7 mouse cellular contexts compared by ENCODE assay signal in the genomic region with DNA sequence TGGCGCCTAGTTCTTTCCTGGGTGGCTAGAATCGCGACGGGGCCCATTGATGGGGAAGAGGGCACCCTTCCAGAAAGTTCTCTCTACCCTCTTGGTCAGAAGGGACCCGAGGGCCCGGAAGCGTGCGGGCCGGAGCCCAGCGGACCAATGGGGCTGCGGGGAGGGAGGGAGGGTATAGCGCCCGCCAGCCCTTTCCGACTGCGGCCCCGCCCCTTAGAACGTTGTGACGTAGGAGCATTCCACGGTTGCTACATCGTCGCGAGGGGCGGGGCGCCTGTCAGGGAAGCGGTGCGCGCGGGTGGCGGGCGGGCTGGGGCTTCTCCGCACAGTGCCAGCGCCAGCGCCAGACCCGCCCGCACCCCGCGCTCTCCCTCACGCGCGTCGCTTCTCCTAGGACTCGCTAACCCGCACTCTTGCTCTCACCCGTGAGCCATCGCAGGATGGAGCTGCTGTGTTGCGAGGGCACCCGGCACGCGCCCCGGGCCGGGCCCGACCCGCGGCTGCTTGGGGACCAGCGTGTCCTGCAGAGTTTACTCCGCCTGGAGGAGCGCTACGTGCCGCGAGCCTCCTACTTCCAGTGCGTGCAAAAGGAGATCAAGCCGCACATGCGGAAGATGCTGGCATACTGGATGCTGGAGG. TPM values are rescaled to one million over a fixed set of nuclear protein-coding genes. Genes with fewer than 3 reads are reported as not detected.
DNase-seq lines count a peak whose midpoint lies in the region; ATAC-seq and TF ChIP-seq lines count a peak whose summit lies in the region.

No protein-coding gene starts in this region.

- H3K27me3 ChIP-seq in embryonic facial prominence, embryonic 10.5 days (replicated peaks; ENCODE audit: low read depth, poor library complexity, severe bottlenecking): no peaks in the 10 kb centered on the region
- H3K27me3 ChIP-seq in intestine, postnatal 0 days (replicated peaks; ENCODE audit: control insufficient read depth, insufficient read depth, low read length): no peaks in the 10 kb centered on the region
- no peaks in the 10 kb centered on the region for H3K27me3 ChIP-seq in midbrain, embryonic 12.5 days
- H3K27me3 ChIP-seq in small intestine, adult 2 months (ENCODE audit: control insufficient read depth, insufficient read depth, low read length): no peaks in the 10 kb centered on the region

- H3K4me1 ChIP-seq in embryonic facial prominence, embryonic 10.5 days: peaks cover 54% of the 10 kb centered on the region
- H3K4me1 ChIP-seq in intestine, postnatal 0 days (replicated peaks; ENCODE audit: control insufficient read depth, insufficient read depth, low read length): peaks cover 12% of the 10 kb centered on the region
- H3K4me1 ChIP-seq in midbrain, embryonic 12.5 days: peaks cover 48% of the 10 kb centered on the region
- H3K4me1 ChIP-seq in small intestine, adult 2 months (ENCODE audit: control insufficient read depth, insufficient read depth, insufficient read length, low read length): peaks cover 6% of the 10 kb centered on the region

- peak; percentile 98 for DNase-seq in adrenal gland, postnatal 10 days
- DNase-seq in embryonic facial prominence, embryonic 10.5 days (ENCODE audit: low spot score): peak; percentile 95
- peak; percentile 44 for DNase-seq in gonadal fat pad, adult 2 months (ENCODE audit: low read depth)
- DNase-seq in left cerebral cortex, postnatal 4 days: peak; percentile 95

- peak overlapping the region; percentile 91 for H3K27ac ChIP-seq in embryonic facial prominence, embryonic 10.5 days (replicated peaks)
- peak overlapping the region; percentile 92 for H3K27ac ChIP-seq in intestine, postnatal 0 days (ENCODE audit: low read depth, low read length)
- H3K27ac ChIP-seq in midbrain, embryonic 12.5 days (replicated peaks): peak overlapping the region; percentile 93
- peak overlapping the region; percentile 24; the same call in 1 of the 2 replicates for H3K27ac ChIP-seq in small intestine, adult 2 months (ENCODE audit: insufficient read depth, low read depth, low read length)

- no peak for TF ChIP-seq CTCF in intestine, postnatal 0 days (IDR thresholded peaks at IDR 0.05; ENCODE audit: low read depth)
- TF ChIP-seq CTCF in small intestine, adult 2 months (IDR thresholded peaks at IDR 0.05; ENCODE audit: extremely low read depth, insufficient read length, insufficient replicate concordance, low read depth, low read length): no peak

- intact Hi-C loops in left cerebral cortex, postnatal 4 days (cut with DNase I): loop anchor here (5.0 kb wide), 1 partner anchor 81 kb away; no protein-coding TSS in a partner anchor

- H3K9me3 ChIP-seq in embryonic facial prominence, embryonic 10.5 days: no peaks in the 10 kb centered on the region
- H3K9me3 ChIP-seq in intestine, postnatal 0 days (ENCODE audit: control insufficient read depth): no peaks in the 10 kb centered on the region
- no peaks in the 10 kb centered on the region for H3K9me3 ChIP-seq in midbrain, embryonic 12.5 days

- WGBS in embryonic facial prominence, embryonic 10.5 days: under 1% methylated on average over 63 of the region's 63 CpGs
- WGBS in intestine, postnatal 0 days: under 1% methylated on average over 61 of the region's 63 CpGs
- under 1% methylated on average over 59 of the region's 63 CpGs for WGBS in midbrain, embryonic 12.5 days
- under 1% methylated on average over 61 of the region's 63 CpGs for WGBS in small intestine, adult 2 months

- peak; percentile 54; the same call in 1 of the 2 replicates for TF ChIP-seq POLR2A in small intestine, adult 2 months (IDR thresholded peaks at IDR 0.05; ENCODE audit: low read depth, low read length)

- ATAC-seq in intestine, postnatal 0 days: peak; percentile 74
- peak; percentile 77 for ATAC-seq in midbrain, embryonic 12.5 days (ENCODE audit: low FRiP score, low read depth)

- H3K9ac ChIP-seq in intestine, postnatal 0 days (ENCODE audit: low read depth, low read length): peak overlapping the region; percentile 77
- H3K9ac ChIP-seq in midbrain, embryonic 12.5 days (replicated peaks): peak overlapping the region; percentile 79

- peak overlapping the region; percentile 89 for H3K4me2 ChIP-seq in intestine, postnatal 0 days (replicated peaks; ENCODE audit: low read depth)
- H3K4me2 ChIP-seq in midbrain, embryonic 12.5 days (replicated peaks): peak overlapping the region; percentile 95

- peak overlapping the region; percentile 96 for H3K4me3 ChIP-seq in embryonic facial prominence, embryonic 10.5 days
- H3K4me3 ChIP-seq in intestine, postnatal 0 days (ENCODE audit: low read depth, low read length): peak overlapping the region; percentile 78
- H3K4me3 ChIP-seq in midbrain, embryonic 12.5 days: peak overlapping the region; percentile 75
- H3K4me3 ChIP-seq in small intestine, adult 2 months (ENCODE audit: low read depth, low read length): peak overlapping the region; percentile 79

- H3K36me3 ChIP-seq in embryonic facial prominence, embryonic 10.5 days (replicated peaks): peaks cover 20% of the 10 kb centered on the region
- H3K36me3 ChIP-seq in intestine, postnatal 0 days (ENCODE audit: control insufficient read depth, insufficient read depth): 0 out of 2 replicates have a peak, but pooled peaks cover 7% of the 10 kb centered on the region
- 0 out of 2 replicates have a peak, but pooled peaks cover 3% of the 10 kb centered on the region for H3K36me3 ChIP-seq in midbrain, embryonic 12.5 days
- no peaks in the 10 kb centered on the region for H3K36me3 ChIP-seq in small intestine, adult 2 months (ENCODE audit: control insufficient read depth, insufficient read depth, low read length)

RNA-seq across cellular contexts. Expression of a gene that starts 18.0 kb away (rescaled TPM):
- 10 to 100 TPM; 14.1 to 16.6 TPM for total RNA-seq in adrenal gland, postnatal 10 days (2021)
- polyA plus RNA-seq in embryonic facial prominence, embryonic 10.5 days (2016; fragmentation: Nextera tagmentation; extraction: Ambion mirVana): 43.8 and 44.7 TPM in 2 replicates
- 9.5 and 9.8 TPM in 2 replicates for polyA plus RNA-seq in gonadal fat pad, adult 2 months (2012; rRNA removed)
- 7.7 and 8.2 TPM in 2 replicates for polyA plus RNA-seq in intestine, postnatal 0 days (2015; fragmentation: Nextera tagmentation; extraction: Ambion mirVana)
- 10 to 100 TPM; 28.6 TPM for total RNA-seq in left cerebral cortex, postnatal 4 days (2021)
- 30.8 and 31.5 TPM in 2 replicates for polyA plus RNA-seq in midbrain, embryonic 12.5 days (2016; fragmentation: Nextera tagmentation; extraction: Ambion mirVana)
- polyA plus RNA-seq in small intestine, adult 2 months (2012; rRNA removed): 3.3 and 3.5 TPM in 2 replicates

RNA-seq across cellular contexts. Expression of a gene that starts 18.0 kb away (rescaled TPM):
- 10 to 100 TPM; 38.1 to 39.8 TPM for total RNA-seq in adrenal gland, postnatal 10 days (2021)
- polyA plus RNA-seq in embryonic facial prominence, embryonic 10.5 days (2016; fragmentation: Nextera tagmentation; extraction: Ambion mirVana): 46.7 and 48.9 TPM in 2 replicates
- polyA plus RNA-seq in gonadal fat pad, adult 2 months (2012; rRNA removed): 28.7 and 35.4 TPM in 2 replicates
- 22.8 and 22.9 TPM in 2 replicates for polyA plus RNA-seq in intestine, postnatal 0 days (2015; fragmentation: Nextera tagmentation; extraction: Ambion mirVana)
- total RNA-seq in left cerebral cortex, postnatal 4 days (2021): 10 to 100 TPM; 29.2 to 30.3 TPM
- polyA plus RNA-seq in midbrain, embryonic 12.5 days (2016; fragmentation: Nextera tagmentation; extraction: Ambion mirVana): 39.5 and 41.0 TPM in 2 replicates
- 7.3 and 11.3 TPM in 2 replicates for polyA plus RNA-seq in small intestine, adult 2 months (2012; rRNA removed)

RNA-seq across cellular contexts. Expression of a gene that starts 18.1 kb away (rescaled TPM):
- total RNA-seq in adrenal gland, postnatal 10 days (2021): 1 to 10 TPM; 2.8 to 5.5 TPM
- polyA plus RNA-seq in embryonic facial prominence, embryonic 10.5 days (2016; fragmentation: Nextera tagmentation; extraction: Ambion mirVana): 1.6 and 2.4 TPM in 2 replicates
- polyA plus RNA-seq in gonadal fat pad, adult 2 months (2012; rRNA removed): 0.81 and 1.2 TPM in 2 replicates
- polyA plus RNA-seq in intestine, postnatal 0 days (2015; fragmentation: Nextera tagmentation; extraction: Ambion mirVana): 0.47 and 1.2 TPM in 2 replicates
- total RNA-seq in left cerebral cortex, postnatal 4 days (2021): 1 to 10 TPM; 4.8 to 6.6 TPM
- 2.2 and 2.5 TPM in 2 replicates for polyA plus RNA-seq in midbrain, embryonic 12.5 days (2016; fragmentation: Nextera tagmentation; extraction: Ambion mirVana)
- 0.88 and 1.7 TPM in 2 replicates for polyA plus RNA-seq in small intestine, adult 2 months (2012; rRNA removed)

RNA-seq across cellular contexts. Expression of a gene that starts 37.2 kb away (rescaled TPM):
- 1 to 10 TPM; 6.8 to 9.0 TPM for total RNA-seq in adrenal gland, postnatal 10 days (2021)
- 4.1 and 5.4 TPM in 2 replicates for polyA plus RNA-seq in embryonic facial prominence, embryonic 10.5 days (2016; fragmentation: Nextera tagmentation; extraction: Ambion mirVana)
- polyA plus RNA-seq in gonadal fat pad, adult 2 months (2012; rRNA removed): 8.3 and 8.4 TPM in 2 replicates
- 2.6 and 2.9 TPM in 2 replicates for polyA plus RNA-seq in intestine, postnatal 0 days (2015; fragmentation: Nextera tagmentation; extraction: Ambion mirVana)
- total RNA-seq in left cerebral cortex, postnatal 4 days (2021): 10 to 100 TPM; 23.3 to 26.2 TPM
- polyA plus RNA-seq in midbrain, embryonic 12.5 days (2016; fragmentation: Nextera tagmentation; extraction: Ambion mirVana): 10.5 and 11.9 TPM in 2 replicates
- 2.3 and 4.6 TPM in 2 replicates for polyA plus RNA-seq in small intestine, adult 2 months (2012; rRNA removed)

Comparison
In these comparisons a context has a peak if more than half of its experiments do, and no peak if none do; other contexts are left out.
1. Peak in every context shown above with its lines: DNase-seq, ATAC-seq, H3K4me3 ChIP-seq and H3K27ac ChIP-seq.
2. DNase-seq: peak in every context shown above with its lines; median percentile 98 in adrenal gland, postnatal 10 days; 95 in embryonic facial prominence, embryonic 10.5 days; 95 in left cerebral cortex, postnatal 4 days; 44 in gonadal fat pad, adult 2 months.
3. H3K27ac ChIP-seq: peak in every context shown above with its lines; median percentile 93 in midbrain, embryonic 12.5 days; 92 in intestine, postnatal 0 days; 91 in embryonic facial prominence, embryonic 10.5 days; 24 in small intestine, adult 2 months.